Mouse (Mus musculus): ENCODE results near the gene Tmed10. TPM values are rescaled to one million over a fixed set of nuclear protein-coding genes. Genes with fewer than 3 reads are reported as not detected.

Gene Tmed10
- polyA plus RNA-seq (2014; fragmentation: Illumina TruSeq; extraction: RNeasy Lipid Tissue Mini Kit (QIAGEN cat#74804); ENCODE audit: low read depth, low replicate concordance) = 181 TPM

DNA sequence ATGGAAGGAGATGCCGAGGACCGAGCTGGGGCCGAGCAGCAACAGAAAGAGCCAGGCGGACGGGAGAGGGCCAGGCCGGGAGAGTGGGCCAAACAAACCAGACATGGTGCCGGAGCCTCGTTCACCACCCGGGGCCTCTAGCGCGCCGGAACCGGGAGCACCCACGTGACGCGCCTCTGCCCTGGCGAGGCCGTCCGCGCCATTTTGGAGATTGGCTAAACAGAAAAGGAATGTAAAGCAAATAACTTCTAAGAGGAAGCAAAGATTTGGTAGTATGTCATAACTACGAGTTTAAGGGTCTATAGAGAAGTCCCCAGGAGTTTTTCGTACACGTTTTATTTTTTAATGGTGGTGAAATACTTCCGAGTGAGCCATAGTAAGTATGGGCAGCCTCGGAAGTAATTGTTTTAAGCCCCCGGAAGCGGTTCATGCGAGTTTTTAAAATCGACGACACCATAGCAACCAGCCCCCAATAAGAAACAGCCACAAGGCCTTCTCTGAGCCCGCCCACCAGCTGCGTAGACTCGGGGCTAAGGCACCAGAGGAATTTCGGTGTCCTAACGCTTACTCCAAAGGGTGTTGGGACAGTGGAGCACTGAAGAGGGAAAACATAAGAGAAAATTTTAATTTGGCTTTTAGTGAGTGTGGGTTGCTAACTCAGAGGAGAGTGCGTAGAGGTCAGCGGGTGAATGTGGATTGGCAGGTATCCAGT is at the start of gene Tmed10:
TSS of gene Tmed10 (minus strand) at position 287 of the 712 bp plus-strand sequence.

DNA sequence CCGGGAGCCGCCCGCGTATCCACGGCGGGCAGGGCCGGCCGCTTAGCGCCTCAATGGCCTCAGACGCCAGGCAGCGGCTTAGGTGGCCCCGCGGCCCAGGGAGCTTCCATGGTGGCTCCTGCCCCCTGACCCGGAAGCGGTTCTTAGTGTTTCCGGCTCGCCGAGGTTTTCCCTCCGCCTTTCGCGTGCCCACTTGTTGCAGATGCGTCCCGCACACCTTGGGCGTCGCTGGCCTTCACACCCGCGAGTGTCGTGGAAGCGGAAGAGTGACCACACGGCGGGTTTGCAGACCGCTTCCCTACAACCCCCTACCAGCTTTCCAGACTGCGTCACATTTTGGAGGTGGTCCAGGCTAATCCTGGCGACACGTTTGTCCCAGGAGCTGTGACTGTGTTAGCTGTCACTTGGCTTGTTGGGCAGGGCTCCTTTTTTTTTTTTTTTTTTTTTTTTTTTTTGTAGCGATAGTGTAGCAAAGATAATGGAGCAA is 35.4 kb downstream of the Tmed10 start, which contains the start of gene Nek9:
TSS of gene Nek9 (minus strand) at position 120 of the 487 bp plus-strand sequence.

Other genes starting within 250 kb of the Tmed10 start
- gene Rps6kl1, start 223.6 kb downstream of the Tmed10 start, polyA plus RNA-seq (2014; fragmentation: Illumina TruSeq; extraction: RNeasy Lipid Tissue Mini Kit (QIAGEN cat#74804); ENCODE audit: low read depth, low replicate concordance) = 1.9 TPM
- 5.2 TPM for gene Pgf, start 197.1 kb downstream of the Tmed10 start, polyA plus RNA-seq (2014; fragmentation: Illumina TruSeq; extraction: RNeasy Lipid Tissue Mini Kit (QIAGEN cat#74804); ENCODE audit: low read depth, low replicate concordance)
- gene Eif2b2, start 155.4 kb downstream of the Tmed10 start, polyA plus RNA-seq (2014; fragmentation: Illumina TruSeq; extraction: RNeasy Lipid Tissue Mini Kit (QIAGEN cat#74804); ENCODE audit: low read depth, low replicate concordance) = 33.5 TPM
- gene Mlh3, start 104.2 kb downstream of the Tmed10 start, polyA plus RNA-seq (2014; fragmentation: Illumina TruSeq; extraction: RNeasy Lipid Tissue Mini Kit (QIAGEN cat#74804); ENCODE audit: low read depth, low replicate concordance) = 9.8 TPM
- gene Acyp1, start 86.4 kb downstream of the Tmed10 start, polyA plus RNA-seq (2014; fragmentation: Illumina TruSeq; extraction: RNeasy Lipid Tissue Mini Kit (QIAGEN cat#74804); ENCODE audit: low read depth, low replicate concordance) = 37.1 TPM
- gene Zc2hc1c, start 86.3 kb downstream of the Tmed10 start, polyA plus RNA-seq (2014; fragmentation: Illumina TruSeq; extraction: RNeasy Lipid Tissue Mini Kit (QIAGEN cat#74804); ENCODE audit: low read depth, low replicate concordance) = 1.8 TPM
- gene Nek9, start 35.5 kb downstream of the Tmed10 start, polyA plus RNA-seq (2014; fragmentation: Illumina TruSeq; extraction: RNeasy Lipid Tissue Mini Kit (QIAGEN cat#74804); ENCODE audit: low read depth, low replicate concordance) = 88.3 TPM
- gene Fos, start 99.0 kb upstream of the Tmed10 start, polyA plus RNA-seq (2014; fragmentation: Illumina TruSeq; extraction: RNeasy Lipid Tissue Mini Kit (QIAGEN cat#74804); ENCODE audit: low read depth, low replicate concordance) = 31.4 TPM
- 10.2 TPM for gene Jdp2, start 224.2 kb upstream of the Tmed10 start, polyA plus RNA-seq (2014; fragmentation: Illumina TruSeq; extraction: RNeasy Lipid Tissue Mini Kit (QIAGEN cat#74804); ENCODE audit: low read depth, low replicate concordance)